Mouse (Mus musculus): ENCODE data around the gene Thsd4.

Gene Thsd4

DNA sequence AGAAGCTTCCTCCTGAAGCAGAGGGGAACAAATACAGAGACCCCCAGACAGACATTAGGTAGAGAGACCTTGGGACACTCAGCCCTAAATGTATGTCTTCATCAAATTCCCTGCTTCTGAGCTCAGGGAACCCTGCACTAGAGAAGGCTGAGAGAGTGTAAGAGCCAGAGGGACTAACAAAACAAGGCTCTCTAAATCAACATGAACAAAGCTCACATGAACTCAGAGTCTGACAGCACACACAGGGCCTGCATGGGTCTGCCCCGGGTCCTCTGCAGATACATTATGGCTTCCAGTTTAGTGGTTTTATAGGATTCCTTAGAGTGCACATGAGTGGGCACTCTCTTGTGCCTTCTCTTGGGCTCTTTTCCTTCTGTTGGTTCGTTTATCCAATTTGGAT lies 140.8 kb downstream of the Thsd4 start:
- no peak for DNase-seq (ENCODE audit: low read depth, low spot score)

DNA sequence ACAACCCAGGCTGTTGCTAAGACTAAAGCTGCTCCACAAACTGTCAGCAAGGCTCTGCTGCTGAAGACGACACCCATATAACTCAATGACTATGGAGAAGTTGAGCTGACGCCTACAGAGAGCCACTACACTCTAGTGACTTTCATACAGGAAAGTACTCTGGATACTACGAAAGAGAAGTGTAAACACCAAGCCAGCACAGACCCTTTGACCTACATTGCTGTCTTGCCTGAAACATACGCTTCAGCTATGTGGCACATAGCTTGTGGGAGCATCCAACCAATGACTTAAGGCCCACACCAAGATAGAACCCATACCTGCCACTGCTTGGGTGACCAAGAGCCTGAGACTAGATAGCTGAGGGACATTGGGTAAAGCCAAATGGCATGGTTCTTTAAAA lies 141.3 kb downstream of the Thsd4 start:
- no peak for DNase-seq (ENCODE audit: low read depth, low spot score)

DNA sequence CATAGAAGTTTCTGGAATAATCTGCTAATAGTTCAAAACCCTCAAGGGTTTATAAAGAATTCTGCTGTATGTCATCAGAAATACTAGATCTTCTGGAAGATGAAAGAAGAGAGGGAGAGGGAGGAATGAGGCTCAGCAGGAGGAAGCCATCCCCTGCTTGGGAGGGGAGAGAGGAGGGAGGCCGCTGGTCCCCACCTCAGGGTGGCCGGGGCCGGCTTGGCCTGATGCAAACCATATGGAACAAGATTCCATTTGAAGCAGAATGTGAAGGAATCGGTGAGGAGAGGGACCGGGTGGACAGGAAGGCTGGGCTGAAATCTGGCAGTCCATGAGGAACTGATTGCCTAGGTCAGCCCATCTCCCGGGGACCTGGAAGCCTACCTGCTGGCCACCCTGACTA lies 143.6 kb downstream of the Thsd4 start:
- DNase-seq (ENCODE audit: low read depth, low spot score): no peak

DNA sequence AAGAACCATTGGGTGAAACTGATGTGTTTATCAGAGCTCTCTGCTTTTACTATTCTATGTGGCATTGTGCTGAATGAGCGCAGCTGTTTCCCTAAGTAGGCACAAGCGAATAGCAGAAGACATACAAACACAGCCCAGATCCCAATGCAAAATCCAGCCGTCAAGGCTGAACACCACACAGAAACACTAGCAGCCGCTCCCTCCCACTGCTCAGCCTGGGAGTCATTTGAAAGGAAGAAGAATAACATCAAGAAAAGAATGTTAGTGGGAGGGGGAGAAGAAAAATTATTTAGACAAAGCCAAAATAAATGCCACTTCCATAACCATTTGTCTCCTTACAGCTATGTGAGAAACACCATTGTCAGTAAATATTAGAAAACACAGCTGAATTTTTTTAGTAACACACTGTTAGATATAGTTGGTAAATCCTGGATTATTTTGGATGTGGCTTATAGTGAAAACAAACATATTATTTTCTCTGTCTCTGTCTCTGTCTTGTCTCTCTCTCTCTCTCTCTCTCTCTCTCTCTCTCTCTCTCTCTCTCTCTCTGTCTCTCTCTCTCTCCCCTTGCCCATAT lies 148.6 kb downstream of the Thsd4 start:
- DNase-seq (ENCODE audit: low read depth, low spot score): no peak

DNA sequence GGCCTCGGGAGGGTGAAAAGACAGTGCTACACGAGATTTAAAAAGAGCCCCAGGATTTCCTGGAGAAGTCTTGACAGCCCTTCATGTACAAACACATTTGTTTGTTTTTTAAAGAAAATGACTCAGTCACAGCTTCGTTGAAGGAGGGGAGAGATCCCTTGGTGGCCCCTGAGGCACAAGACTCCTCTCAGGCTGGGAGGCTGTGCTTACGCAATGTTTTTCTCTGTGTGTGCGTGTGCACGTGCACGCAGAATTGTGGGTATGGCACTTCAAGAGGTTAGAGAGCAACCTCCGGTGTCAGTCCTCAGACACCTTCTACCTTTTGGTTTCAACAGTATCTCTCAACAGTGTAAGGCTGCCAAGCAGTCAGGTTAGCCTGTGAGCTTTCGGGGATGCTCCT lies 153.3 kb downstream of the Thsd4 start:
- no peak for DNase-seq (ENCODE audit: low read depth, low spot score)

DNA sequence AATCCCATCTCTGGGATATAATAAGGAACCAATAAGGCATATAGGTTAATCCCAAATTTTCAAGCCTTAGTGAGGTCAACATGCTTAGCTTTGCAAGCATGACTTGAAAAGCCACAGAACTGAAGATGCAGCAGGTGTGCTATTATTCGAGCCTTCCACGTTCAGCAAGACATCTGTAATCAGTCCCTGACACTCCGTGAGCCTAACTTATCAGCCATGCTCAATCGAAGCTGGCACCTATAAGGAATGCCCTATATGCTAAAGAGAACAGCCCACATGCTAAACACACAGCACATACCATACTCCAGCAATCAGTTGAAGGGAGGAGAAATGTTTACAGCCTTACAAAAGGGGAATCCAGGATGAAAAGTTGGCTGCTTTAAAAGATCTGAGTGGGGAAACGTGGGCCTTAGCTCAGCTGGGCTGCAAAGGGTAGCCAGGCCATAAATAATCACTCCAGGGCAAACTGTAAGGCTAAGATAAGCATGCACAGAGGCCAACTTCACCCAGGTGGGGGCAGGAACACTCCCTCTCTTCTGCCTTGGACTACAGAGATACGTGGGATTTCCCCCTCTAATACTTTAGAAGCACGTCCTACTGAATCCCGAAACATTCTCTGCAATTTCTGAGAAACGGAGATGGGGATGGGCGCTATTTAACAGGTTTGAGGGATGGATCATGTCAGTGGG lies 154.1 kb downstream of the Thsd4 start:
- no peak for DNase-seq (ENCODE audit: low read depth, low spot score)

DNA sequence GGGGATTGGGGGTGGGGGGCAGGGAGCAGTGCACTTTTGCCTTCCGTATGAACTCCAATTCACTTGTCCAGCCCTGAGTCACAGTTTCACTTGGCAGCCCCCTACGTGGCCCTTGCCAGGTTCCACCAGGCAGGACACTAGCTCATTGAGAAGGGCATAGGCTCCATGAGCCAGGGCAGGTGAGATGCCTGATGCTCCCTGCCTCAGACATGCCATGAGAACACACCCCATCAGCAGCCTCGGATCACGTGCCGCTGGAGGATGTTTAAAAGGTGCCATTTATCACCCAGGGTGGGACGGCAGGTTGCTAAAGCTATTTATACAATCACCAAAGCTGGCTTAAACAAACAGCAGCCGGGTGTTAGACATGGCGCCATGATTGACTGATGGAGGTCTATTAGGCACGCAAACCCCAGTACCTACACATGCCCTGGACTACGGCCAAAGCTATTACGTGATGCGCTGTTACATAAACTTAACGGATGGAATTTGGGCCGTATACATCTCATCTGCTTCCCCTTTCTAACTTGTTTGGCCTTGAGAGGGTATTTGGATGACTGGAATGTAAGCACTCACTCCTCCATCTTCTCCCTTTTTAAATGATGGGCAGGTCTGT lies 157.6 kb downstream of the Thsd4 start:
- no peak for DNase-seq (ENCODE audit: low read depth, low spot score)

DNA sequence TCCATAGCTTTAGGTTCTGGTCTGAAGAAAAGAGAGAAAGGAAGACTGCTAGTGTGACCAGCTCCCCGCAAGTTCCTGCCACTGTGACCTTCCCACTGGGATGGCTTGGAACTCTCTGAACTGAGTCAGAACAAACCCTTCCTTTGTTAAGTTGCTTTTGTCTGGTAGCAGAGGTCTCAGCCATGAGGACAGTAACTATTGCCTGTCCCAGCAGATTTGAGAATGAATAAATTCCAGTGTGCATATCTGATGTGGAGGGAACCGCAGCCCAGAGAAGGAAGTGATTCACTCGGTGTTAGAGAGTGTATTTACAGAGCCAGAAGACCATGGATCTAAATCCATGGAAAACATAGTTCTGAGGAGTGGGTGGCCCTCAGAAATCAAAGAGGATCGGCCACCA lies 169.5 kb downstream of the Thsd4 start:
- DNase-seq (ENCODE audit: low read depth, low spot score): no peak

DNA sequence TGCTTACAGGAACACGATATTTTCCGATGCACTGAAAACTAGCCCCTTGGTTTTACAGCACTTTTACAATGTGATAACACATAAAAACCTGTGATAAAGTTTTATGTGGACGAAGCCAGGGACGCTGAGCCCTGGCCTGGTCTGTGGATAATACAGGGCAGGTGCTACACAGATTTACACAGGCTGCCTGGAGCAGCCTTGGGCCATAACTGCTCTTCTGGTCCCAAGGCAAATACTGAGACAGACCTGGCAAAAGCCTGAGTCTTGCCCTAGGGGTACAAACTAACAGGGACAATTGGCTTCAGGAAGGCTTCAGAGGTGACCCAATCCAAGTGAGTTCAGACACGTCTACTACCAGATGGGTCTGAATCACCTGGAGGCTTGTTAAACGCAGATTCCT lies 170.7 kb downstream of the Thsd4 start:
- no peak for DNase-seq (ENCODE audit: low read depth, low spot score)

DNA sequence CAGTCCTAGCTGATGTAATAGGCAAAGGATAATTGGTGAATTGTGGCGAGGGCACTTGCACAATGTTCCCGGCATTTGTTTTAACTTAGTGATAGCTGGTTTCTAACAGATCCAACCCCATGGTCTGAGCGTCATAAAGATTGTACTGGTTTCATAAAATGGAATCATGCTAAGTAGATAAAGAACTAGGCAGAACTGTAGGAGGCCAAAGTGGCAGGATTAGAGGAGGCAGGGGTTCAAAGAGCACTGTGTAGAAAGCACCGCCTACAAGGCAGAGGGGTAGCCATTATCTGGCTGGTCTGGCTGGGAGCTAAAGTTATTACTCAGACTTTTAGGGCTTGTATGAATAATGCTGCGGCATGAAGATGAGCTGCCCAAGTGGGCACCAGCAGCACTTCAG lies 185.7 kb downstream of the Thsd4 start:
- no peak for DNase-seq (ENCODE audit: low read depth, low spot score)

DNA sequence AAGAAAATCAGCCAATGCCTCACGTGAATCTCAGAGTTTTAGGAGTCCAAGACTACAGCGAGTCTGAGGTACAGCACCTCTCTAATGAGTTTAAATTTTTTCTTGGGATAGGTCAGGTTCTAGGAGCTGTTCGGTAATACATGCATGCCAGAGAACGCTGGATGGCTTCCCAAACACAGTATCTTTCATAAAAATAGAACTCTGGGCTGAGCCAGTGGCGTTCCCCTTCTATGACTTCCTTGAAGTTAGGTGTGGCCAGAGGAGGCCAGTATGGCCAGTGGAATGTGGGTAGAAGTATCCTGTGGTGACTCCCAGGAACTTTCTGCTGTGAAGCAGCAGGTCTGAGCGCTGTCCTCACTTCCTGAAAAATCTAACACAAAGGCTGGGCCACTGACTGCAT lies 186.4 kb downstream of the Thsd4 start:
- DNase-seq (ENCODE audit: low read depth, low spot score): no peak

DNA sequence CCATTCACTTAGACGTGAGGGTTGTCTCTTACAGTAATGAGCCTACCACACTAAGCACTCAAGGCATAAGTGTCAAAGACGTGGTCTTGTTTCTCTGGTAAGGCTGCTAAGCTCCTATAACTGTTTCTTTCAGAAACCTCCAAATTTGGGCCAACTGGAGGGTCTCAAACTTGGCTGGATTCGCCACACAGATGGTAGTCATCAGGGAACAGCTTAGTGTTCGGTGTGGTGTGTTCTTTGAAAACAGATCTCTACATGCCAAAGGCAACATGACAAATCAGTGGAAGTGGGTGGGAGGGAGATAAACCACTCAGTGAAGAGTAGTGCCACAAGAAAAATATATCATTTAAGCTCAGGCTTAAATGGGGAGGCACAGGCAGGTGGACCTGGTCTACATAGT lies 191.9 kb downstream of the Thsd4 start:
- DNase-seq (ENCODE audit: low read depth, low spot score): no peak

DNA sequence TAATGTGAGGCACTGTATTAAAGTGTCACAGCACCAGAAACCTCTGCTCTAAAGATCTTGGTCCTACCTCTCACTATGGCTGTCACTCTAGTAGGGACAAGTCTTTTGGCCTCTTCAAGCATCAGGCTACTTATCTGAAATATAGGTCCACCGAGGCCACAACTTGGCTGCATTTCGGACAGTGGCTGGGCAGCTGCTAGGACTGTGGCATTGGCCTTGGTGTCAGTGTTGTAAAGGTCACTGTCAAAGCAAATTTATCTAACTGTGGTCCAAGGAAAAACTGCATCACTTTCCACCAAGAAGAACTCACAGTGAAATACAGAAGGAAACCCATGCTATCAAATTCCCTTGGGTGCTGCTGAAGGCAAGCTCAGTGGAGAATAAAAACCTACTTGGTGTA lies 197.1 kb downstream of the Thsd4 start:
- DNase-seq (ENCODE audit: low read depth, low spot score): no peak

DNA sequence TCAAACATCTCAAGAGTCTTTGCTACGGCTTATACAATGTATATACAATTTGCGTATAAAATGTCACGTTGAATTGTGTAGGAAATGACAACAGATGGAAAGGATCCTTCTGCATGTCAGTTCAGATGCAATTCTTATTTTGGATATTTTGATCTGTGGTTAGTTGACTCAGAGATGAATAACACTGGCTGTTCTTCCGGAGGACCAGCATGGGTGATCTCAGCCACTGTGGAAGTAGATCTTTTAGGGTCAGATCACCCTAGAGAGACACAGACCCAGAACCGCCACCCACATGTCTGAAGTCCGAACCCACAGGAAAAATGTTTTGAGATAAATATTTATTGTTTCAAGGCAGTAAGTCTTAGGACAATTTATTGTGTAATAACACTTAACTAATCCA lies 198.4 kb downstream of the Thsd4 start:
- DNase-seq (ENCODE audit: low read depth, low spot score): no peak

DNA sequence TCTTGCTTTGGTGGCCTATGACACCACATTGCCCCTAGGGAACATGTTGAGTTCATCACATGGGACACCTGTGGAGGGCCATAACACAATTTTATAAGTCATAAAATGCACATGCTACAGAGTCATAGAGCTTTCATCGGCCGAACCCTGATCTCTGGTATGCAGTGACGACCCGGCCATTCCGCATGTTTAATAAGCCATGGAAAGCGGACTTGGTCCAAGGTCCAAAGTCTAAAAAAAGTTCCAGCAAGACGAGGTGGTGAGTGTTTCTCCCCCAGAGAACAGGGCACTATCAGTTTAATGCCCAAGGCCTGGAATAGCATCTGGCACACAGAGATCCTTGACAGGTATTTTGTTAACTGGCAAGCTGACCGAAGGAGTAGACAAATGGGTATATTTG lies 204.6 kb downstream of the Thsd4 start:
- DNase-seq (ENCODE audit: low read depth, low spot score): no peak

DNA sequence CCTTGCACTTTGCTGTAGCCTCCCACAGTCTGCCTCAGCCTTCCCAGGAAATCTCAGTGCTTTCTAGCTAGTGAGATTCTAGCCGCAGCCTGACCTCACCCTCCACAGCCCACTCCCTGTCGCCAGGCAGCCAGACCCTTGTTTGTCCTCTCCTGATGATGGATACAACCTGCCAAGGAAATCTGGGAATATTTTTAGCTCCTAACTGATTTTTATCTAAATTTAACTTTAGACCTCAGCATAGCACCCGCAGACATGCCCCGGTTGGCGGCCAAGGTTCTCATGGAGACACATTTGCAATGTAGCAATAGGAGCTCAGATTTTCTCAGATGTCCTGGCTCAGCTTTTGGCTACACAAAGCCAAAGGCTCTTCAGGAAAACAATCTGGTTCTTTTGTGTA lies 205.3 kb downstream of the Thsd4 start:
- no peak for DNase-seq (ENCODE audit: low read depth, low spot score)

DNA sequence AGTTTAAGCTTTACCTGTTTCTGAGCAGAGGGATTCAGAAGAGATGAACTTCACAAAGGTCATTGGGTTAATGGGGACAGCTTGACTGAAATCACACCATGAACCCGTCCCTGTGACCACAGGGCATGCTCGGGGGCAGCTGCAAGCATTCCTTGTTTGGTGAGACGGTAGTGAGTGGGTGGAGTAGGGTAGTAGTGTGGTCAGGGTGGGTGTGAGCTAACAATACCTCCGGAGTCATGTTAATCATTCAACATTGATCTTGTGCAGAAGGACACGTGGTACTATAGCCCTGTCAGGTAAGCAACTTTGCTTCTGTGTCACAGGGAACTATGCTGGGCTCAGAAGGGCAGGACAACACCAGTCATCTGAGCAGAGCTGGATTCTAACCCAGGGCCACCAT lies 206.3 kb downstream of the Thsd4 start:
- DNase-seq (ENCODE audit: low read depth, low spot score): no peak

DNA sequence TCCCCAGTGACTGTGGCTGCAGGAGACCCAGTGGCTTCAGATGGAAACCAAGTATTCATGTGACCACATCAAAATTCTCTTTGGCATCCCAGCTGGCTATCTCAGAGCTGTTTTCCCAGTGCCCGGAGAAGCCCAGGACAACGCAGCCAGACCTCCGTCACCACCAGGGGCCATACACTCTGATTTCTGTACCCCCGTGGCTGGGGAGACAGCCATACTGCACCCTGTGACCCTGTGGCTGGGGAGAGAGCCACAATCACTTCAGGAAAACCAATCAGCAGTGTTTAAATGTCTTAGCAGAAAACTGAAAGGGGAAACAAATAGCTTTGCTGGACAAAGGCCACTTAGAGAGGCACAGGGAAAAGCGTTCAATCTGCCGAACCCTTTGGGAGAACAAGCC lies 208.2 kb downstream of the Thsd4 start:
- no peak for DNase-seq (ENCODE audit: low read depth, low spot score)

DNA sequence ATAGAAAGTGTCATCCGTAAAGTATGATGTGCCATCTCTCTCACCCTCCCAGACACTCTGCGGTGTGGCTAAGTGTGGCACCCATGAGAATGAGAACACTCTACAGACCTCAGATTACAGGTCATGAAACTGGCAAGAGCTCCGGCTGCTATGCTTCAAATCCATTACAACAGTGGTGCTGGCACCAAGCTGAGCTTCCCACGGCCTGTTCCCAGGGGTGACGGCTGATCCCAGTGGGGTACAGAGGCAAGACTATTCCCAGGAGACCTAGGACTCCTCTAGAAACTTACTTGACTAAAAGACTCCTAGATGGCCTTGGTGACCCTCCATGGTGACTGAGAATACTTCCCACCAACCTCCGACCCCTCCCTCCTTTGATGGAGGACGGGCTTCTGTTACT lies 209.2 kb downstream of the Thsd4 start:
- DNase-seq (ENCODE audit: low read depth, low spot score): no peak

DNA sequence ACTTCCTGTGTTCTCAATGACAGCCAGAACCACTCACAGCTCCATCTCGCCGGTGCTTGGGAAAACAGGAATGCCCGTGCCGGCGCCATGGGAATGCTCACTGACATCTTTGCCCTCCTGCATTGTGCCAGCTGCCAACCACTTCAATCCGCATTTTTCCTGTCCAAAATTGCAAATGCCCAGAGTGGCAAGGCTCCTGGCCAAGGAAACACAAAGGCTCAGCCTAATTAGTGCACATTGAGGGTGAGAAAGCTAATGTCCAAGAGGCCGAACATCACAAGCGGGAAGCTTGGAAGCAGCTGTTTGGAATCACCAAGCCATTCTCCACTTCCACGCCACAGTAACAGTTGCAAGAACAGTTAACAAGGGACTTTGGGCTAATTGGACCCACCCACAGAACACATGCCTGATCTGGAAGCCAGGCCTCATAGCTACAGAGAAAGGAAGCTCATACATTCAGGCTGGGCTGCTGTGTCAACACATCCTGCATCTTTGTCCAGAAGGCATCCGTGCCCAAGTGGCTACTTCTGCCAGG lies 210.2 kb downstream of the Thsd4 start:
- no peak for DNase-seq (ENCODE audit: low read depth, low spot score)

DNA sequence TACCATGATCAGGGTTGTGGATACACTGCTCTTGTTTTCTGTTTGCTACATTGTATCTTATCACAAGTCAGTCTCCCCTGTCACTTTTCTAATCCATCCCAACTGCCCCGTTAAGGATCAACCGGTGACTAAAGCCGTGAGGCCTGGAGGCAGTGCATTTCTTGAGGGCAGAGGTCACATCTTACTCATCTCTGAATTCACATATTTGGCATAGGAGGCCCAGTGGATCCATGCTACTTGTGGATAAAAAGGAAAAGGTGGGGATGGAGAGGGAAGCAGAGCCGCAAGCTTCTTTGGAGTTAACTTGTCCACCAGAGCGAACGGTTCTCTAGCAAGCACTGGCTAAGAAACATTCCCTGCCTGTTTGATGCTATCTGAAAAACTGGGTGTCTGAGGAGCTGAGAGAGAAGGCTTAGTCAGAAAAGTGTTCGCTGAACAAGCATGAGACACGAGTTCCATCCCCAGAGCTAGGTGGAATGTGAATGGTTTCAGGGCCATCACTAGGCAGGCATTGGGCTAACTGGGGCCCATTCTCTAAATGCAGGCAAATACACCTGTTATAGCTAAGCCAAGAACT lies 211.0 kb downstream of the Thsd4 start:
- no peak for DNase-seq (ENCODE audit: low read depth, low spot score)

DNA sequence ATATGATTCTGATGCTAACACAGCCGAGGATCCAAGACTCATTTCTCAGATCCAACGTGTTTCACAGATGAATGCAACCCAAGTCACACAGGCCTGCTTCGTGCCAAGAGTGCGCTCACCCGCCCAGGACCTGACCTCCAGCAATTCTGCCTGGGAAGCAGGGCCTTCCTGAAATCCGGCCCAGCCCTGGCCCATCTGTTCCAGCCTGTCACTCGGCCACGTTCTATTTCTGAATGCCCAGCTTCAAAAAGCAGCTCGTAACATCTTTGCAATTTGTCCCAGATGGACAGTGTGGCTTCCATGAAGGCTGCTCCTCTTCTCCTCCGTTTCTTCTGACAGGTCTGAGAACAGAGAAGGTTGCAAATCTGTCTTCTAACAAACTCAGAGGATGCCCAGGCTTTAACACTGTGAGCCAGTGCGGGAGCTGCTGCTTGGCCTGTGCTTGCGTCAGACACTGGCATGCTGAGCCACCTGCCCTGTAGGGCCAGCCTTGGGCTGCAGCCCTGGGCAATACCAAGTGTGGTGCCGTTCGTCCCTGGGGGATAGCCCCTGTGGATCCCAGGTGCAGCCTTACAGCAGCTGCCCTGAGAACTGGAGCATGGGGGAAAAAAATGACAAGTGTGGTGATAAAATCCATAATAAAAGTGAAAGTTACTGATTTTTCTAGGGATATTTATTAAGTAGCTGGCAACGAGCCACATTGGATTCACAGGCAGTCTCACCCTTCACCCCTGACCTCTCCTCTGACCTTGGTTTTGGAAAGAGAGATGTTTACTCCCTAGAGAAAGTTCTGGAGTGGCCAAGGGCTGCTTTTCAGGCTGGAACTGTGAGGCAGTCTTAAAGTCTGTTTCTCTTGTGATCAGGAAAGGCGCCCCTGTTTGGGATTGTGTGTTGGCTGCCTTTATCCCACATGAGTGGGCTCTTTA lies 211.8 kb downstream of the Thsd4 start:
- no peak for DNase-seq (ENCODE audit: low read depth, low spot score)
